Mouse (Mus musculus): ENCODE measurements around the gene Pigp.
"Not testable (repeated sequence)": the region's sequence is repeated elsewhere in the genome, so short reads cannot be mapped to it uniquely, and the experiment has no call there.

DNA sequence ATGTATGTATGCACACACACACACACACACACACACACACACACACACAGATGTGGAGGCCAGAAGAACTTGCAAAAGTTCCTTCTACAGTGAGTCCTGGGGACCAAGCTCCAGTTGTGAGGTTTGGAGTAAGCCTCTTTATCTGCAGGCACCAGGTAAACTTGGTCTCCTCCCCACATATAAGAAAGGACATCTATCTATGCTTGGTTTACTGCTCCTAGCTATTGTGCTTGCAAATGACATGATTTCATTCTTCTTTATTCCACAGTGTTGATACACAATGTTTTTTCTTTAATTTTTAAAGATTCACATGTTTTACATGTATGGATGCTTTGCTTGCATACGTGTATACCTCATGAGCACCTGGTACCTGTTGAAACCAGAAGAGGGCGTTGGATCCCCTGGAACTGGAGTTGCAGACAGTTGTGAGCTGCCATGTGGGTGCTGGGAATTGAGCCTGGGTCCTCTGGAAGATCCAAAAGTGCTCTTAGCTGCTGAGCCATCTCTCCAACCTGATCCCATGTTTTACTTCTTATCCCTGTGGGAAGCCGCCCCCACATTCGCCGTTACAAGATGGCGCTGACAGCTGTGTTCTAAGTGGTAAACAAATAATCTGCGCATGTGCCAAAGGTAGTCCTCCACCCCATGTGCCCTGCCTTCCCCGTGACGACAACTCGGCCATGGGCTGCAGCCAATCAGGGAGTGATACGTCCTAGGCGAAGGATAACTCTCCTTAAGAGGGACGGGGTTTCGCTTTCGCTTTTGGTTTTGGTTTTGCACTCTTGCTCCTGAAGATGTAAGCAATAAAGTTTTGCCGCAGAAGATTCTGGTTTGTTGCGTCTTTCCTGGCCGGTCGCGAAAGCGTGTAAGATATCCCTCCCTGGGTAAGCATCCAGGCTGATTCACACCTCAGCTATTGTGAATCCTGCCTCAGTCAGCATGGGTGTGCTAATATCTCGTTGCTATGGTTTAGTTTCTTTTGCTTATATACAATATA is 32.2 kb downstream of the Pigp start:
- TF ChIP-seq GATA1 (IDR thresholded peaks at IDR 0.05; ENCODE audit: borderline replicate concordance, low read length); FLI1 (IDR thresholded peaks at IDR 0.05; ENCODE audit: low read length): not testable (repeated sequence)

All from megakaryocyte, embryonic 14.5 days (primary cell).